Mouse (Mus musculus): ENCODE measurements around the gene Tef. TPM values are rescaled to one million over a fixed set of nuclear protein-coding genes. Genes with fewer than 3 reads are reported as not detected.

Gene Tef
- polyA plus RNA-seq, 1 experiment from 2014 or later = 26.5 TPM

DNA sequence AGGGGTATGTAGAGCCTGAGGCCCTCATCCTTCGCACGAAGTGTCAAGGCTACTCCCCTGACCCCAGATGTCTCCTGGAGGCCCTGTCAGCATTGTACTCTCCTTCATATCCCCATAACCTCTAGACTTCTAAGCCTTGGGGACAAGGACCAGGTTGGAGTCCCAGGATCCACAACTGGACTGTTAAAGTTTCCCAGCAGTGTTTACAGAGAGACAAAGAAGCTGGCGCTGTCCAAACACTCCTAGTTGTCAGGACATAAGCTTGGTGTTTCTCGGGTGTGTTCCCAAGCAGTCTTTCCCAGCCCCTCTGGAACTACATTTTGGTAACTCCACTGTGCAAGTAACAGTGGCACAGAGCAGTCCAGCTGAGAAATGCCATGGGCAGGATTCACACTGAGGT, 31.3 kb downstream of the Tef start:
- Histone ChIP-seq H3K36me3 (0 out of 2 replicates have a peak, but pooled peaks cover 1% of the 10 kb centered on the region), H3K4me1 (peaks cover 35% of the 10 kb centered on the region), H3K4me2 (no peak overlapping the region), H3K27me3 (peaks cover 6% of the 10 kb centered on the region), H3K9ac (no peak overlapping the region), H3K27ac (no peak overlapping the region), H3K9me3 (replicated peaks) (no peaks in the 10 kb centered on the region), H3K4me3 (replicated peaks) (no peak overlapping the region)
- ATAC-seq (replicated peaks; ENCODE audit: low FRiP score) = no peak
- WGBS = 70% methylated on average over 4 of the region's 4 CpGs

DNA sequence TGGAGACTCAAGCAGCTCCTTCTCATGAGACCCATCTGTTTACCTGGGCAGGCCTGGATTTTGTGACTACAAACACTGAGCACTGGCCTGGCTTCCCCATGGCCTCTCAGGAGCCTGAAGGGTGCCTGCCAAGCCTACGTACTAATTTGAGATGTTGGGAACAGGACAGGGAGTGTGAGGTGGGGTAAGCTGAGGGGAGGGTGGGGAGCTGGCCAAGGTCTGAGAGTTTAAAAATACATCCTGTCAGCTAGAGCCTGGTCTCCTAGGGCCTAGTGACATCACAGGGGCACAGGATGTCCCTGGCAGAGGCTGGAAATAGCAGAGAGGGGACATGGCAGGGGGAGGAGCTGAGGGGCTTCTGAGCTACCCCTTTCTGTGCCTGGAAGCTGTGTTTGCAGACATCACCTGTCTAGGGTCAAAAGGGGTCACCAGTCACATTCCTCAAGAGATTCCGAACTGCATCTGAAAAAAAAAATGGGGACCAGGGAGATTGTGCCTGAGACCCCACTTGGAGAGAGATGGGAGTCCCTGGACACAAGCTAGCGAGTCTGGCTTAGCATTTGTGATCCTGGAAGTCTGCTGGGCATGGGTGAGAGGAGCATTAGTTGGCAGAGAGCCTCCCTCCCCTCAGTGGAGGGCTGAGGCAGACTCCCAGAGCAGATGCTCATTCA, 32.1 kb downstream of the Tef start:
- no peak overlapping the region for H3K9ac ChIP-seq
- H3K27ac ChIP-seq = no peak overlapping the region
- no peak for ATAC-seq (replicated peaks; ENCODE audit: low FRiP score)
- H3K36me3 ChIP-seq = no peaks in the 10 kb centered on the region
- peaks cover 6% of the 10 kb centered on the region for H3K27me3 ChIP-seq
- H3K4me2 ChIP-seq = no peak overlapping the region
- H3K4me3 ChIP-seq (replicated peaks) = no peak overlapping the region
- H3K9me3 ChIP-seq (replicated peaks) = no peaks in the 10 kb centered on the region
- peaks cover 38% of the 10 kb centered on the region for H3K4me1 ChIP-seq
- WGBS = 59% methylated on average over 3 of the region's 3 CpGs

DNA sequence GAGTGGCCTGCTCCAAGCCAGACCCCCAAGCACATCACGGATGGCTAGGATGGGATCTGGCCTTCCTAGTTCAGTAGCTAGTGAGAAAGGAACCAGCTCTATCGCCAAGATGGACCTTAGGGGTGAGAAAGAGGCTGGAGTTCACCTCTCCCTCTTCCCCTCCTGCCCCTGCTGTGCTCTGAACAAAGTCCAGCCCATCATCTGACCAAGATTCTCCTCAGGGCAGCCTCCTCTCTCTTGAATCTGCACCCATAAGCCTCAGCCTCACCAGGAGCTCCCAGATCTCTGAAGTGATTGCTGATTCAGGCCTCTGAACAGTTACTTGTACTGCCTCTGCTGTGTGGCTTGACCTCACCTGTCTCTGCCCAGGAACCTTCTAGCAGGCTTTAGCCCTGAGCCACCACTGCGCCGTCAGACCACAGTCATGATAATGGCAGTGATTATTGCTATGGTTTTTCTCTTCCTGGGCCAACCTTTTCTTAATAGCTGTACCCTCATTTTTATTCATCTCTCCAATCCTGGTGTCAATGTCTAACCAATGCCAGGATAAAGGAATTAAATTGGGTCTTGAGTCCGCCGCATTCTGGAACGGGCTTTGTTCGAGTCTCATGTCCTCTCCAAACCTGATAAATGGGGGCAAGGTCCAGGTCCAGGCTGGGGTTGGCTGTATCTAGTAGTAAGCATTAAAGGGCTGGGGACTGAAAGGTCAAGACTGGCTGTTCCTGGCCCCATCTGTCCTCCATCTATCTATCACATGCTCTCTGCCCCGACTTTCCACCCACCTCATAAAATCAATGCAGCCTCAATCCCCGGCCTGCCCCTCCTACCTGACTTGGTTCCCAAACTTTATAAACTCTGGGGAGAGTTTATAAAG, 33.0 kb downstream of the Tef start:
- WGBS = 59% methylated on average over 10 of the region's 10 CpGs
- H3K4me2 ChIP-seq = peak overlapping the region; percentile 63
- H3K36me3 ChIP-seq = no peaks in the 10 kb centered on the region
- H3K4me1 ChIP-seq = peaks cover 46% of the 10 kb centered on the region
- ATAC-seq (replicated peaks; ENCODE audit: low FRiP score) = no peak
- H3K27ac ChIP-seq = peak overlapping the region; percentile 13; the same call in 1 of the 2 replicates
- no peak overlapping the region for H3K4me3 ChIP-seq (replicated peaks)
- H3K9ac ChIP-seq = no peak overlapping the region
- H3K27me3 ChIP-seq = peaks cover 6% of the 10 kb centered on the region
- H3K9me3 ChIP-seq (replicated peaks) = no peaks in the 10 kb centered on the region

DNA sequence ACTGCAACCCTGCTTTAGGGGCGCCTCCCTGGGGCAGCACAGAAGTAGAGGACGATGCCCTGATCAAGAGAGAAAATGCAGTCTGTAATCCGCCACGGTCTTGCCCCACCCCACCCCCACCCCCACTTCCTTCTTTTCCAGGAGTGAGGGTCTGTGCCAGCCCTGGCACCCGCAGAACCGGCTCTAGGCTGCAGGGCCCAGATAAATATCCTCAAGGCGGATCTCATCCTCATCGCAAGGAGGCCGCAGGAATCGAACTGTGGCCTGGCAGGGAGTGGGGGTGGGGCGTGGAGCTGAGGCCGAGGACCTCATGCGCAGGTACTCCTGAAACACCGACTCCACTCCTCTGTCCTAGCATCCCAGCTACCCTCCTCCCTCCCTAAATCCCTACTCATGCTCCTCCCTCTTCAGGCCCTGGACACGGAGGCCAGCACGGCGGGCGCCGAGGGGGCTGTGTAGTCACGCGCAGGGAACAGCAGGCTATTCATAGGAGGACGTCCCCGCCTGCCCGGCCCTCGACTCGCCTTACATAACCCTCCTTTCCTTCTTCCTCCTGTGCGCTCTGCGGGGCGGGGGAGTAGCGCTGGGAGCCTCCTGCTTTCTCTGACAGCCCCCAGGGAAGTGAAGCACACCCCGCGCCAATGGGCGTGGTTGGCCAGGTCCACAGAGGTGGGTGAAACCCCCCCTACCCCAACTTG, 34.1 kb downstream of the Tef start:
- peak; percentile 91 for ATAC-seq (replicated peaks; ENCODE audit: low FRiP score)
- Histone ChIP-seq H3K4me3 (replicated peaks) (peak overlapping the region; percentile 37), H3K27me3 (peaks cover 6% of the 10 kb centered on the region), H3K4me1 (peaks cover 41% of the 10 kb centered on the region), H3K36me3 (no peaks in the 10 kb centered on the region), H3K4me2 (peak overlapping the region; percentile 63), H3K9me3 (replicated peaks) (no peaks in the 10 kb centered on the region), H3K9ac (peak overlapping the region; percentile 45), H3K27ac (peak overlapping the region; percentile 73)
- 2% methylated on average over 33 of the region's 33 CpGs for WGBS

DNA sequence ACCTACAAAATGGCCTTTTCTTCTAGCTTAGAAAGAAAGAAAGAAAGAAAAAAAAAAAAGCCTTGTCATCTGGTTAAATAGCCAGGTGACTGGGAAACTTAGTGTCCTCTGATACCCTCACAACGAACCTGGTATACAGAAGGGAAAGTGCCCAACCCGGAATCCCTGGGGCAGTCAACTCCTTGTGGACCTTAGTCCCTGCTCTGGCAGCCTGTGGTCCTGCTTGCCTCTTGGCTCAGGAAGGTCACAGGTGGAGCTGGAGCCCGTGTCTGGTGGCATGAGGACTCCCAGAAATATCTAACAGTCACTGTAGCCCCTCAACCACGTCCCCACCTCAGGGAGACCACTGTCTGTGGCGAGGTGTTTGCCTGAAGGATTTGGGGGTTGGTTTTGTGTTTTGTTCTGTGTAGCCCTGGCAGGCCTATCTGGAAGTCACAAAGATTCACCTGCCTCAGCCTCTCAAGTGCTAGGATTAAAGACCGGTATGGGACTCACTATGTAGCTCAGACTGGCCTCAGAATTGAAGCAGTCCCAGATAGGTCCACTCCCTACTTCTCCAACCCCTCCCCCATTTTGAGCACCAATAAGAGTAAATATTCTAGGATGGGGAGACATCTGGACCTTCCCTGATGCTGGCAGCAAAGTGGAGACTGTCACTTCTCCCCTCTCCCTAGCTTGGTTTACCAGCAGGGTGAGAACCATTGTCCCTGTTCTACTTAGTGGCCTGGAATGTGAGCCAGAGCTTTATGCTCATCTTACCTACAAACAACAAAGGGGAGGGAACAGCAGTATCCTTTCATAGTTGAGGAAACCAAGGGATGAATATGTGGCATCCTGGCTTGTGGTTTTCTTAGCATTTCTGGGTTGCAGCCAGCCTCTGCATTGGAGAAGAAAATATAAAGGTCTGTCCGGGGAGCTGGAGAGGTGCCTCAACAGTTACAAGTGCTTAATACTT, 35.0 kb downstream of the Tef start:
- 64% methylated on average over 7 of the region's 7 CpGs for WGBS
- no peak overlapping the region for H3K9ac ChIP-seq
- H3K27ac ChIP-seq = 0 out of 2 replicates have a peak overlapping the region, but pooled peaks have one; percentile 73
- H3K4me3 ChIP-seq (replicated peaks) = peak overlapping the region; percentile 37; the same call in 1 of the 2 replicates
- H3K4me1 ChIP-seq = peaks cover 37% of the 10 kb centered on the region
- peaks cover 6% of the 10 kb centered on the region for H3K27me3 ChIP-seq
- H3K4me2 ChIP-seq = peak overlapping the region; percentile 63; the same call in 1 of the 2 replicates
- ATAC-seq (replicated peaks; ENCODE audit: low FRiP score) = no peak
- no peaks in the 10 kb centered on the region for H3K36me3 ChIP-seq
- H3K9me3 ChIP-seq (replicated peaks) = no peaks in the 10 kb centered on the region

DNA sequence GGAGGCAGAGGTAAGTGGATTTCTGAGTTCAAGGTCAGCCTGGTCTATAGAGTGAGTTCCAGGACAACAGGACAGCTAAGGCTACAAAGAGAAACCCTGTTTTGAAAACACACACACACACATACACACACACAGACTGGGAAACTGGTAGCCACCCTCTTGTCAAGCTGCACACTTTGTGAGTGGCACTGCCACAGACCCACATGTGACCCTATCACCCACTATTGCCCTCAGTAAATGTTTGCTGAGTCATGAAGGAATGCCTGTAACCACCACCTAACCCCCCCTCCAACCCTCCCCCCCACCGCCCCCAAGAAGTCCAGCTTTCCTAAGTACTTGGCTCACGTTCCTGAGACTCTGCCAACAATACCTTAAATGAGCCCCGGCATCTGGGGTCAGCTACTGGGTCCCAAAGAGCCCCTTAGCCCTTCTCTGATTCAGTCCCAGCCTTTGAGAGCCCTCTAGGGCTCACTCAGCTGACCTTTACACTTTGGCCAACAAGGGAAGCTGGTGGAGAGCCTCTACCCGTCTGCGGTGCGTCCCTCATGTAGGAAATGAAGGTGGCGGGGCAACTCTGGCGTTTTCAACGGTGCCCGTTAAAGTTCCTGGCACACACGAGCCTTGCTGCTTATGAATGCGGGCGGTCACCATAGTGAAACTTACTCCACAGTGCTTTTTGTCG, 36.5 kb downstream of the Tef start:
- Histone ChIP-seq H3K4me3 (replicated peaks) (no peak overlapping the region), H3K4me1 (peaks cover 37% of the 10 kb centered on the region), H3K9me3 (replicated peaks) (no peaks in the 10 kb centered on the region), H3K27ac (no peak overlapping the region), H3K9ac (no peak overlapping the region), H3K27me3 (peaks cover 6% of the 10 kb centered on the region), H3K36me3 (no peaks in the 10 kb centered on the region), H3K4me2 (no peak overlapping the region)
- 68% methylated on average over 14 of the region's 14 CpGs for WGBS
- no peak for ATAC-seq (replicated peaks; ENCODE audit: low FRiP score)

DNA sequence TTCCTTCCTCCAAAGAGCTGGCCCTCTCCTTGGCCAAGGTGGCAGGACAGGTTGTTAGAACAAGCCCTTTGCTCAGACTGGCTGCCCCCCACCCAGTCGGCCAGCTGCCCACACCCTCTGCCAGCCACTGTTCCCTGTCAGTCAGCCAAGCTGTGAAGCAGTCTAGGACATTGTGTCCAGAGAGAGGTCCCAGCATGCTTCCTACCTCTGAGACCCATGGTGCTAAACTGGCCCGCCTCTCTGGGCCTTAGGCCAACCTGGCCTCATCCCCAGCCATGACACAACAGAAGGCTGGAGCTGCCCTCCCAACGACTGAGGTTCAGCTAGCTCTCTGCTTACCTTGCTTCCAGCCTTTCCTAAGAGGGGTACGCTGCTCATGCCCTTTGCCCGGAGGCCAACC, 37.4 kb downstream of the Tef start:
- no peaks in the 10 kb centered on the region for H3K9me3 ChIP-seq (replicated peaks)
- no peak overlapping the region for H3K27ac ChIP-seq
- H3K4me3 ChIP-seq (replicated peaks) = no peak overlapping the region
- H3K4me2 ChIP-seq = no peak overlapping the region
- peaks cover 6% of the 10 kb centered on the region for H3K27me3 ChIP-seq
- peaks cover 32% of the 10 kb centered on the region for H3K4me1 ChIP-seq
- 62% methylated on average over 5 of the region's 5 CpGs for WGBS
- no peaks in the 10 kb centered on the region for H3K36me3 ChIP-seq
- no peak overlapping the region for H3K9ac ChIP-seq
- ATAC-seq (replicated peaks; ENCODE audit: low FRiP score) = no peak

DNA sequence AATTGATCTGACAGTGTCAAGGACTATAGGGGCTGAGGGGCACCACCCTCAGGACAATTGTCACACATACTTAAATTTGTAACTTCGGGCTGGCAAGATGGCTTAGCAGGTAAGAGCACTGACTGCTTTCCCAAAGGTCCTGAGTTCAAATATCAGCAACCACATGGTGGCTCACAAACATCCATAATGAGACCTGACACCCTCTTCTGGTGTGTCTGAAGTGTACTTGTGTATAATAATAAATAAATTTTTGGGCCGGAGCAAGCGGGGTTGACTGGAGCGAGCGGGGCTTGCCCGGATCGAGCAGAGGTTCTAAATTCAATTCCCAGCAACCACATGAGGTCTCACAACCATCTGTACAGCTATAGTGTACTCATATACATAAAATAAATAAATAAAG, 38.1 kb downstream of the Tef start:
- Histone ChIP-seq H3K27me3 (peaks cover 4% of the 10 kb centered on the region), H3K4me3 (replicated peaks) (no peak overlapping the region), H3K36me3 (no peaks in the 10 kb centered on the region), H3K4me2 (no peak overlapping the region), H3K9ac (no peak overlapping the region), H3K4me1 (peaks cover 36% of the 10 kb centered on the region), H3K27ac (no peak overlapping the region), H3K9me3 (replicated peaks) (no peaks in the 10 kb centered on the region)
- ATAC-seq (replicated peaks; ENCODE audit: low FRiP score) = no peak
- WGBS = 83% methylated on average over 7 of the region's 7 CpGs

DNA sequence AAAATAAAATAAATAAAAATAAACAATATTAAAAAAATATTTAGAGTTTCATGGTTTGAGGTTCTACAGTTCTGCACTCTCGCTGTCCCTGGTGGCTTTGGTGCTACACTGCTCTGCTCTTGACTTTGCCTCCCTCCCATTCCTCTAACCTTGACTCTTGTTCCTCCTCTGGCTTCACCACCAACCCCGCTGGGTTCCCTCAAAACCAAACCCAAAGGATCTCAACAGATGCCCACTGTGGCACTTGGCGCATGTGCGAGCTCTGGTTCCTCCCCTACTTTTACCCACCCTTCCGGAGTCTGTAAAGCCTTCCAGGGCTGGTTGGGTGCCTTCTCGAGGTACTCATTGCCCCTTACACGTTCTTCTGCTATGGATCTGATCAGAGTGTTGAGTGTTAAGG, 40.1 kb downstream of the Tef start:
- no peak for ATAC-seq (replicated peaks; ENCODE audit: low FRiP score)
- 91% methylated on average over 7 of the region's 7 CpGs for WGBS

DNA sequence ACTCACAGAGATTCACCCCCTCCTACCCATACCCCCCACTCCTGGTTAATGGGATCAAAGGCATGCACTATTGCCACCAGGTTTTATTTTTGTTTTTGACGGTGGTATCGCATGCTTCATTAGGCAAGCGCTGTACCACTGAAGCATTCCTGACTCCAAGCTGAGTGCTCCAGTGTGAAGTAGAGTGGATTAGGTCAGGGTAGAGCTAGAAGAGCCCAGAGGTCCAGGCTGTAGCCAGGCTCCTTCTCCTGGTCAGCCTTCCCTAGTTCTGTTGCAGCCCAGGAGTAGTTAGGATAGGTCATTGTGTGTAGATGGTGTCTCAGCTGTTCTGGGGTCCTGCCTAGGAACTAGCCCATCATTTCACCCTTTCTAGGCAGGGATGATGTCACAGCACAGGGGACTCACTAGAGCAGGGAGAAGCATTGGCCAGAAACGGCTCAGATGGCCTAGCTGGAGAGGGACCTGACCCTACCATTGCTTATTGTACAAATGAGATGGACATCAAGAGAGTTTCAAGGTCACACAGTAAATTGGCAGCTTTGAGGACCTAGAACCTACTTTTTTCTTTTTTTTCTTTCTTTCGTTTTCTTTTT, 42.9 kb downstream of the Tef start:
- ATAC-seq (replicated peaks; ENCODE audit: low FRiP score) = 0 out of 2 replicates have a peak, but pooled peaks have one; percentile 35
- H3K9ac ChIP-seq = no peak overlapping the region
- H3K27ac ChIP-seq = peak overlapping the region; percentile 79
- peaks cover 23% of the 10 kb centered on the region for H3K4me1 ChIP-seq
- H3K9me3 ChIP-seq (replicated peaks) = no peaks in the 10 kb centered on the region
- H3K4me3 ChIP-seq (replicated peaks) = no peak overlapping the region
- H3K36me3 ChIP-seq = peaks cover 30% of the 10 kb centered on the region
- WGBS = 55% methylated on average over 5 of the region's 5 CpGs
- H3K4me2 ChIP-seq = no peak overlapping the region
- no peaks in the 10 kb centered on the region for H3K27me3 ChIP-seq

More for the DNA sequence above, 40.1 kb downstream of the Tef start:
- Histone ChIP-seq H3K4me1 (peaks cover 35% of the 10 kb centered on the region), H3K27me3 (no peaks in the 10 kb centered on the region), H3K9me3 (replicated peaks) (no peaks in the 10 kb centered on the region), H3K4me2 (no peak overlapping the region), H3K27ac (no peak overlapping the region), H3K36me3 (peaks cover 8% of the 10 kb centered on the region), H3K9ac (no peak overlapping the region), H3K4me3 (replicated peaks) (no peak overlapping the region)

Measured in kidney, embryonic 15.5 days (tissue).